Mouse (Mus musculus) yolk sac, embryonic 10.5 days (tissue): ENCODE measurements around the gene Zfp941.
"Not testable (repeated sequence)": the region's sequence is repeated elsewhere in the genome, so short reads cannot be mapped to it uniquely, and the experiment has no call there.

Source experiments
- DNase-seq: peaks from one replicate; pipeline ENCODE4 v3.0.0-alpha.2; 2017; ENCODE audit warnings: low spot score

Gene Zfp941

DNA sequence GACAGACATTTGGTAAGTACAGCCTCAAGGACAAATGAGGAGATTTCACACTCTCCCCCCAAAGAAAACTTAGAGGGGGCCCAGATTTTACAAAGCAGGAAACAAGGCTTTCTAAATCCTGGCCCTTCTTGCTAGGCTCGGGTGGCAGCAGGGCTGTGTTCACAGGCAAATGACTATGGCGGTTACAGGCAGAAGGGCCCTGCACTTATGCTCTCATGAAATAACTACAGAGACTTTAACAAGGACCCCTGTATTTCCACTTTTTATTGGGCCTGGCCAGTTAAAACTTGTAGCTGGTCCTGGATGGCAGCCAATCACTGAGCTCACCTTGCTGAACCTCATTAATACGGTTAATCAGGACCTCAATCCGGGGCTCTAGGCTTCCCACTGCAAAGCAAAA, 41.4 kb downstream of the Zfp941 start:
- no peak for DNase-seq

DNA sequence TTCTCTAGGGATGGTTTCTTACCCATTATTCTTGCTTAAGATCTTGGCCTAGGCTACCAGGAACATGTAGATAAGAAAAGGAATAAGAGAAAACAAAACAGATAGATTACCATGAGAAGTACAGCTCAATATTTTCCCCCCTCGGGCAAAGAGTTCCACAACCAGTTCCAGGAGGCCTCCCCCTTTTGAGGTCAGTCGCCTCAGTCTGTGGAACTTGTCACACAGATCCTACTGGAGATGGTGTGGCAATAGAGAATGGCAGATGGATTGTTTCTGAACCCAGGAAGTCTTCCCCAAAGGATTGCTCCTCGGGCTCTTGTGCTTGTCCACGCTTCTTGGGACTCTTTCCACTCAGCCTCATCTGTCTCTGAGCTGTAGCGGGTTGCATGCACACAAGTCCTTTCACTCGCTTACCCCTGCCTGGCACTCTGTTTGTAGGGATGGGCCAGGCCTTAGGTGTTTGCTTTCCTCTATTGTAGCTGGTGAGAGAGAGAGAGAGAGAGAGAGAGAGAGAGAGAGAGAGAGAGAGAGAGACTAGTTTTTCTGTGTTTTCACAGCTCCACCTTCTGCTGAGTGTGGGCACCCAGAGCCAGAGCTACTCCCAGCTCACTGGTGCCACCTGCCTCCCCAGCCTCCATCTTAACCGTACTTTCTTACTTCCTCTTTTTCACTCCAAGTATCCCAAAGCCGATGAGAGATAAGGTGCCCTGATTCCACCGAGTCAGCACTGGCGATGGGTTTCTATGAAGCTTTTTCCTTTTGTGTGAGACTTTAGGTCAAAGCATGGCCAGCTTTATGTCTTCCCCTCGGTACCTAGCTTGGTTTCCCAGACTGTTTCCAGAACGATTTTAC, 55.9 kb downstream of the Zfp941 start:
- no peak for DNase-seq

DNA sequence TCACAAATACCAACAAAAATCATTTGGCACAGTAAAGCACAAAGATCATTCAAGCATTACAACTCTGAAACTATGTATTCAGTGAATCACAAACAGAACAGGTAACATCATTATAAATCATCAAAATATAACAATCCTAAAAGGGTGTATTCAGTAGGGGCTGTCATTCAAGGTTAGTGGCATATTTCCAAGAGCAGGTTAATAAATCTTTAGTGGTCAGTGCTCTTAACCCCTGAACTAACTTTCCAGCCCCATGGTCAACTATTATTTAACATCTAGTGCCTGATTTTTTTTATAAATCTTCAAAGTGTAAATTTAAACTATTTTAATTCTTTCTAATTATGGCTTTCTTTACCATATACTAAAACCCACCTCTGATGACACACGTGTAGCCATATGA, 56.6 kb downstream of the Zfp941 start:
- not testable (repeated sequence) for DNase-seq

DNA sequence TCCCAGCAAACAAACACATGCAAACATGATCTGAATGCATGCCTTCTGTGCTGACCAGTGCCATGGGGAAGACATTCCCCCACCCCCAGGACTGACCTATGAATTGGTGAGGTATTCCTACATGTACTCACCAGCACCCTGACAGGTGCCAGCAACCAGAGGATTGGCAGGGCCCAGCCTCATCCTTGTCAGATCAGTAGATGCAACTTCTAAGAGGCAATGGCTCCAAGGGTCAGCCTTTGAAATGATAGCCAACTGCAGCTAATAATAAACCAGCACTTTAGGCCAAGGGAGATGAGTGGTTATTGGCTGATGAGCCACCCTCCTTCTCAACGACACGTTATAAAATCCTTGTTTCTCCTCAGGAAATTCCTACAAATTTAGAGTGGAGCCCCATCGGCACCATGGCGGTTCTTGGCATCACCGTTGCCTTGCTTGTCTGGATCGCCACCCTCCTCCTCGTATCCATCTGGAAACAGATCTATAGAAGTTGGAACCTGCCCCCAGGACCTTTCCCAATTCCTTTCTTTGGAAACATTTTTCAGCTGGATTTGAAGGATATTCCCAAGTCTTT, 58.4 kb downstream of the Zfp941 start, which contains the start of gene Cyp2e1:
Cyp2e1 (plus strand) TSS at position 293 of the 574 bp plus-strand sequence.
- DNase-seq: no peak

DNA sequence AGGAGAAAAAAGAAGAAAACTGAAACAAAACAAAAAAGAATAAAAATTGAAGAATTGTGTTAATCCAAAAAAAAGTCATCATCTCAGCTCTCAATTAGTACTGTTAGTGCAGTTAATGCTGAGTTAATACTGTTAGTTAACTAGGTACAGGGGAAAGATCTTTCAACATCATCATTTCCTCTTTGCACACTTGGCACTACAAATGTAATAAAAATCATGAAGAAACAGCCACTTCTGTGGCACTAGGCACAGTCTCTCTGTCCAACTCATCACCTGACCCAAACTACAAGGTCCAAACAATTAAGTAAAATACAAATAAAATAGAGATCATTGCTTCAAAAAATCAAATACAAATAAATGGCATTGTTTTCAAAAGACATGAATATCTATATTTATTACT, 61.3 kb downstream of the Zfp941 start:
- no peak for DNase-seq
